Mouse (Mus musculus) midbrain, embryonic 10.5 days (tissue): ENCODE results near the gene Disc1. TPM values are rescaled to one million over a fixed set of nuclear protein-coding genes. Genes with fewer than 3 reads are reported as not detected.

Experiments
- DNase-seq: peaks from one replicate; pipeline ENCODE4 v3.0.0-alpha.2; 2017; ENCODE audit warnings: low spot score
- H3K27ac ChIP-seq: fragments of 300-500 bp; sonication (generic); replicated peaks from 2 replicates; pipeline ENCODE4 v1.5.1; 2016; ENCODE audit warnings: mild to moderate bottlenecking
- H3K27me3 ChIP-seq: fragments of 300-500 bp; sonication (generic); 2 replicates; pipeline ENCODE4 v1.6.1; 2016; ENCODE audit warnings: low read depth, mild to moderate bottlenecking; ENCODE audit not compliant: poor library complexity, severe bottlenecking
- H3K36me3 ChIP-seq: fragments of 300-500 bp; sonication (generic); 2 replicates; pipeline ENCODE4 v1.6.1; 2016; ENCODE audit warnings: mild to moderate bottlenecking, moderate library complexity
- H3K4me1 ChIP-seq: fragments of 300-500 bp; sonication (generic); 2 replicates; pipeline ENCODE4 v1.6.1; 2016
- H3K4me3 ChIP-seq: fragments of 300-500 bp; sonication (generic); 2 replicates; pipeline ENCODE4 v1.5.1; 2016; ENCODE audit warnings: mild to moderate bottlenecking, moderate library complexity
- H3K9me3 ChIP-seq: fragments of 300-500 bp; sonication (generic); replicated peaks from 2 replicates; pipeline ENCODE4 v1.6.1; 2016; ENCODE audit warnings: mild to moderate bottlenecking
- WGBS: fragments of 180-500 bp; shearing (Covaris S2); methylation state at CpG from one replicate; pipeline ENCODE4 v1.1.7; 2016; 5-methylcytosine and 5-hydroxymethylcytosine counted together
- microRNA-seq: library from miRNA; unstranded; fragments of <30 nt; microRNA quantifications from one replicate; pipeline ENCODE4, GENCODE M21; 2017
- polyA plus RNA-seq: library from polyadenylated mRNA; unstranded; fragments of >200 nt; fragmentation: Nextera tagmentation; extraction: Ambion mirVana; gene quantifications from 2 replicates; pipeline ENCODE4 v1.2.1, GENCODE M21; 2016

Gene Disc1
- polyA plus RNA-seq, 1 experiment from 2014 or later, result 2.0 TPM

GRCm38 (mm10) chr8:125291932-125292717, 238.1 kb downstream of the Disc1 start:
- 0 out of 2 replicates have a peak overlapping the region, but pooled peaks have one; percentile 17 for H3K27ac ChIP-seq
- H3K4me3 ChIP-seq, result no peak overlapping the region
- no peak for DNase-seq
- H3K27me3 ChIP-seq, result peaks cover 10% of the 10 kb centered on the region
- peaks cover 33% of the 10 kb centered on the region for H3K4me1 ChIP-seq
- no peaks in the 10 kb centered on the region; the same call in 1 of the 2 replicates for H3K9me3 ChIP-seq
- WGBS, result 90% methylated on average over 22 of the region's 22 CpGs
- no peaks in the 10 kb centered on the region for H3K36me3 ChIP-seq

- DNase-seq, result no peak
- Histone ChIP-seq H3K4me1 (peaks cover 32% of the 10 kb centered on the region), H3K27me3 (peaks cover 7% of the 10 kb centered on the region; the same call in 1 of the 2 replicates), H3K36me3 (no peaks in the 10 kb centered on the region), H3K27ac (peak overlapping the region; percentile 53), H3K4me3 (no peak overlapping the region), H3K9me3 (no peaks in the 10 kb centered on the region; the same call in 1 of the 2 replicates)
- 88% methylated on average over 8 of the region's 8 CpGs for WGBS
Observed at GRCm38 (mm10) chr8:125292933-125293591, 239.1 kb downstream of the Disc1 start.

- peaks cover 13% of the 10 kb centered on the region for H3K27me3 ChIP-seq
- H3K36me3 ChIP-seq, result no peaks in the 10 kb centered on the region
- 66% methylated on average over 4 of the region's 4 CpGs for WGBS
- no peak overlapping the region for H3K4me3 ChIP-seq
- no peak for DNase-seq
- H3K27ac ChIP-seq, result no peak overlapping the region
- no peaks in the 10 kb centered on the region for H3K9me3 ChIP-seq
- H3K4me1 ChIP-seq, result peaks cover 14% of the 10 kb centered on the region
Observed at GRCm38 (mm10) chr8:125299248-125299647, 245.3 kb downstream of the Disc1 start.

GRCm38 (mm10) chr8:125301931-125302361, 248.0 kb downstream of the Disc1 start:
- H3K27me3 ChIP-seq, result peaks cover 13% of the 10 kb centered on the region
- peaks cover 17% of the 10 kb centered on the region for H3K4me1 ChIP-seq
- H3K36me3 ChIP-seq, result no peaks in the 10 kb centered on the region
- H3K4me3 ChIP-seq, result no peak overlapping the region
- no peak for DNase-seq
- H3K9me3 ChIP-seq, result peaks cover 8% of the 10 kb centered on the region
- H3K27ac ChIP-seq, result no peak overlapping the region
- 85% methylated on average over 8 of the region's 8 CpGs for WGBS

GRCm38 (mm10) chr8:125306665-125307064, 252.7 kb downstream of the Disc1 start:
- Histone ChIP-seq H3K9me3 (peaks cover 8% of the 10 kb centered on the region), H3K4me3 (no peak overlapping the region), H3K4me1 (peaks cover 36% of the 10 kb centered on the region), H3K36me3 (no peaks in the 10 kb centered on the region), H3K27me3 (peaks cover 32% of the 10 kb centered on the region), H3K27ac (no peak overlapping the region)
- DNase-seq, result no peak
- WGBS, result 60% methylated on average over 10 of the region's 10 CpGs

- Histone ChIP-seq H3K27ac (no peak overlapping the region), H3K27me3 (peaks cover 46% of the 10 kb centered on the region), H3K36me3 (no peaks in the 10 kb centered on the region), H3K4me1 (peaks cover 63% of the 10 kb centered on the region), H3K9me3 (peaks cover 3% of the 10 kb centered on the region), H3K4me3 (no peak overlapping the region)
- no peak for DNase-seq
- 84% methylated on average over 14 of the region's 14 CpGs for WGBS
Observed at GRCm38 (mm10) chr8:125309985-125310384, 256.0 kb downstream of the Disc1 start.

Small RNAs within 50 kb of the gene (microRNA-seq; reads per million reads assigned to microRNA genes)
- gene Gm22197, result not detected

Other genes with a start within 250 kb of the Disc1 start
- 149 and 156 TPM in 2 replicates for gene Gnpat, start 191.2 kb upstream of the Disc1 start, polyA plus RNA-seq
- 61.7 and 72.1 TPM in 2 replicates for gene 2810004N23Rik, start 191.1 kb upstream of the Disc1 start, polyA plus RNA-seq
- 8.4 and 9.6 TPM in 2 replicates for gene Exoc8, start 156.5 kb upstream of the Disc1 start, polyA plus RNA-seq
- 10.6 and 14.7 TPM in 2 replicates for gene Sprtn, start 156.3 kb upstream of the Disc1 start, polyA plus RNA-seq
- 11.9 and 12.3 TPM in 2 replicates for gene Egln1, start 104.9 kb upstream of the Disc1 start, polyA plus RNA-seq
- gene Tsnax, start 41.2 kb upstream of the Disc1 start, polyA plus RNA-seq, result 138 and 149 TPM in 2 replicates